Mouse (Mus musculus): ENCODE results near the gene Gm614. TPM values are rescaled to one million over a fixed set of nuclear protein-coding genes. Genes with fewer than 3 reads are reported as not detected.

Gm614 gene
- total RNA-seq (2021): not detected
- long read RNA-seq, experiment 1: 0 reads
- long read RNA-seq, experiment 2: 0 reads

DNA sequence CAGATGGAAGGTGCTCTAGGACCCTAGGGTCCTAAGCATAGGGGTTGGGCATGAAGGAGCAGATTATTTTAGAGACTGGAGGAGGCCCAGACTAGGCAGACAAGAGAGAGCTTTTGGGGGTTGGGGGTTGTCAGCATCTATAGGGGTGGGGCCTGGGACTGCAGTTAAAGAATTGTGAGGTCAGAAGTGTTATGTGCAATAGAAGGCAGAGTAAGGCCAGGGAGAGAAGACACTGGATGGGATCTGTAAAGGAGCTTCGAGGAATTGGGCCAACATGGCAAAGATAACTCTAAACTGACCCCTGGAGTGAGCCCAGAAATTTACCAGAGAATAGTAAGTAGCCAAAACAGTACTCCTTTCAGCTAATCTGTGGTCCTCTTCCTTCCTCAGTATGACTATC, at the start of gene Gm614:
Gene Gm614 (minus strand): TSS at position 101 of the 400 bp plus-strand sequence.
- no peak for DNase-seq

DNA sequence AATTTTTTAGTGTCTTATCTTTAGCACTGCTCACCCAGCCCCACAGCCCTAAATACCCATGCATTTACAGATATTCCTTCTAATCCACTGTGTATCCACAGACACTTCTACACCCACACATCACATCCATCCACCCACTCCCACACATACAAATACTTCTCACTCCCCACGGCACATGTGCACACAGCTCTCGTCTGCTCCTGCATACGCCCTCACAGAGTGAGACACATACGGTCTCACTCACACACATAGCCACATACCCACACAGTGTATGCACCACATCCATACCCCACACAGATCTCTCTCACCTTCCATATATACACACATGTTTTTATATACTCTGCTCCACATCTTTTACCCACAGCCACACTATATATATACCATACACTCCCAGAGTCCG, 45.5 kb upstream of the Gm614 start:
- DNase-seq: no peak

DNA sequence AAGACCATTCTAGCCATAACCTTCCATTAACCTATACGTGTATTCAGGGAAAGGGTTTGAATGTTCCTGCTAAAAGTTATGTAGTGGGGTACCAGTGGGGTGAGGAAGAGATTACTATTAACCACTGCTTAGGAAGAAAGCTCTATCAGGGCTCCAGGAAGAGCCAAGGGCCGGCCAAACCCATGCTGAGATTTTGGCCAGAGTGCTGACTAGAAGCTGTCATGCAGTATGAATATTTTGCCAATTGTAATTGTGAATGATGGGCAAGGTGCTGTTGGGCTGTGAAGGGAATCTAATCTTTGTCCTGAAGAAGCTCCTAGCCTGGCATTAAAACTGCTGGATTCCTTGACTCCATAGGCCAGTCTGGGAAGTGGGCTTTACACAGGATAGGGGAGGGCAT, 40.9 kb upstream of the Gm614 start:
- no peak for DNase-seq

DNA sequence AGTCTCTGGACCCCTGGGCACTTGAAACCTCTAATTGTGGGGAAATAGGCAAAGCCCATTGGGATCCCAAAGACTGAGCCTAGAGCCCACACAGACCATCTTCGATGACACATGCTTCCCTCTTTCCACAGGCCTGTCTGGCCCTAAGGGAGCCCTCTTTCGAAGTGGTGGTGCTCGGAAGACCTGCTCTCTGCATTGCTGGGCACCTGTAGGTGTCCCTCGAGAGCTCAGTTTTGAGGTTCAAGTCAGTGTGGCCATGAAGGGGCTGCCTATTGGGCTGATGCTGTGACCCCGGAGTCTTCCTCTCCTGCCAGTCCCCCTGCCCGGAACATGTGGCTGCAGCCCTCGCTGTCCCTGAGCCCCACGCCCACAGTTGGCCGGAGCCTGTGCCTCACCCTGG, 37.9 kb upstream of the Gm614 start:
- DNase-seq: no peak

DNA sequence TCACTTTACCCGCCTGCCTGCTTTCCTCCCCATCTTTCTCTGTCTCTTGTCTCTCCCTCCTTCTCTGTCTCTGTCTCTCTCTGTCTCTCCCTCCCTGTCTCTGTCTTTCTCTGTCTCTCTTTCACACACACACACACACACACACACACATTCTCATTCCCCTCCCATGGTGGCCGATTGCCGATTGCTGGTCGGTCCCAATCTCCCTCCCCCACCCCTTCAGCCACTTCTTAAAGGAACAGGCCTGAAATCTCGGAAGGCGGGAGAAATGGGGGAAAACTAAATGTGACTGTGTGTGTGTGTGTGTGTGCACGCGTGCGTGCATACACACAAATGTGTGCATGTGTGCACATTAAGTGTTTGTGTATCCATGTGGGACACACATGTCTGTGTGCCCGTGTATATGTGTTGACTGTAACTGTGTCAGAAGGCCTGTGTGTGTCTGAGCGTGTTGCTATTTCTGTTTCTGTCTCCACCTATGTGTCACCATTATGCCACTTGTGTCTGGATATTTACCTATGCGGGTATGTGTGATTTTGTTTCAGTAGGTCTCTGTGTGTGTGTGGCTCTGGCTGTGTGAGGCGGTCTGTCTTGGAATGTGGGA, 36.7 kb upstream of the Gm614 start:
- no peak for DNase-seq

DNA sequence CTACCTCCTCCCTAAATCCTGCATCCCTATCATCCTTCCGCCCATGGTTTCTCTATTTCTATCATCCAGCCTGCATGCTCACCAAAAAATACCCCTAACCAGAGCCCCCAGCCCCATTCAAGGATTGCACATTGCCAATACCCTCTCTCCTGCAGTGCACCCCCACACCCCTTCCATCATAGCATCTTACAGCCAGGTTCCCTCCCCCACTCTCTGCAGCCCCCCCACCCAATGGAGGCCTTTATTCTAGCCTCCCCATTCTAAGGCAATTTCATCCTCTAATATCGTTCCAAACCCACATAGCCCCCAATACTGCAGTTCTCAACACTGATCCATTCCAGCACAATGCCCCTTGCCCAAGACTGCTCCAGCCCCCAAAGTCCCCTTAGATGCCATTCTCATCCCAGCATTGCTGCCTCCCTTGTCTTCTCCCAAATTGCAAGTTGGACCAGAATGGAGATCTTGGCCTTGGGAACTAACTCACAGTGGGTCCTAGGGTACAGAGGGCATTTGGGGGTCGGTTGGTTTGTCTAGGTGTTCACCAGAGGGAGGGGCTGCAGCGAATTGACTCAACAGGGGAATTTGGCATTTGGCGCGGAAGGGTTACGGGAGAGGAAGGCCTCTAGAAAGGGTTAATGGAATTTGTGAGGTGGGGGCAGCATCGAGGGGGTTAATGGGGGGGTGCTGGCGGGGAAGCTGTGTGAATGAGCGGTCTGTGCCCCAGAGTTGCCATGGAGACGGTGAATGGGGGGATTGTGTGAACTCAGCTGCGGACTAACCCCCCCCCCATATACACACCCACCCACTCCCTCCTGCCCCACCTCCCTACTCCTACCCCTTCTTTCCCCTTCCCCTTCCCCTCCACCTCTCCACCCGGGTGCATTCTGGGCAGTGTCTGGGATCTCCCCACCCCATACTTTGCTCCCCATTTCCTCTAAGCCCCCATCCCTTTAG, 36.0 kb upstream of the Gm614 start:
- DNase-seq: no peak

DNA sequence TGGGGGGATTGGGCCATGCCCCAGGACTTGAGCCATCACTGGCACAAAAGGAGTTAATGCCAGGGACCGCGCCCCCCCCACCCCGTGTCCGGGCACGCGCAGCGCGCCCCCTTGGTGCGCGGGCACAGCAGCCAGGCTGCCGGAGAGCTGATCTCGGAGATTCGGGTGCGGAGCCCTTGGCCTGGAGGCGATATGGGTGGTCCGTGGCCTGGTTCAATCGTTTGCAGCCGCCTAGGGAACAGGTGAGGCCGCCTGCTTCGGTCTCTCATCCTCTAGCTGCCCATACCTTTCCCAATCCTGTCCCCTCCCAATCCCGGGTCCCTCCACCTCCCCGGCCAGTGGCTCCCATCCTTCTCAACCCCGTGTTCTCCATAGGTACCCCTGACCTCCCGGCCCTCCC, 35.3 kb upstream of the Gm614 start, which contains the start of gene Nlgn3:
Gene Nlgn3 (plus strand): TSS at position 114 of the 400 bp plus-strand sequence.
- DNase-seq: peak; percentile 31 to 51

DNA sequence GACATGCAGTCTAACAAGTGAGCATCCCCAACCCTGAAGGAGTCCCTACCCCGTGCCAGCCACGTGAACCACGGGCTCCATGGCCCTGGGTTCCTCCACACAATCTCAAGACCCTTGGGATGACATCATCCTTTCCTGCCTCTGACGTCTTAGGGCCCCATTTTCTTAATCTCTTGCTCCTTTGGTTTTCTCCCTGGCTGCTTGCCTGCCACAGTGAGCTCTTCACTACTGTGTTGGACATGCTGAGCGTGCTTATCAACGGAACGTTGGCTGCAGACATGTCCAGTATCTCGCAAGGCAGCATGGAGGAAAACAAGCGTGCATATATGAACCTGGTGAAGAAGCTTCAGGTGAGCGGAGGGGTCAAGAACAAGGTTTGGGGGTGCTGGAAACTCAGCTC, 26.3 kb upstream of the Gm614 start:
- no peak for DNase-seq

DNA sequence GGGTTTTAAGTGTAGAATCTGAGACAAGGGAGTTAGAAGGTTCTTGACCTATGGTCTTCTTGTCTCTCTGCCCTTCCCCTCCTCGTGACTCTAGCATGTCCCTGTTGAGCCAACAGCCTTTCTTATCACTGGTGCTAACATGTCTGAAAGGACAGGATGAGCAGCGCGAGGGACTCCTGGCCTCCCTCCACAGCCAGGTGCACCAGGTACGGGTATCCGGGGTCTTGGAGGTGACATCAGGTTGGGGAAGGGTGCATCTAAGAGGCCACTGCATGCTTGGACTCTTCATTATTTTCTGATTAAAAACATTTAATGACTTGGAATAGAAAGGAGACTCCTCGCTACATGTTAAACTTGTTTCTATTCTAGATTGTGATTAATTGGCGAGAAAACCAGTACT, 25.2 kb upstream of the Gm614 start:
- no peak for DNase-seq

DNA sequence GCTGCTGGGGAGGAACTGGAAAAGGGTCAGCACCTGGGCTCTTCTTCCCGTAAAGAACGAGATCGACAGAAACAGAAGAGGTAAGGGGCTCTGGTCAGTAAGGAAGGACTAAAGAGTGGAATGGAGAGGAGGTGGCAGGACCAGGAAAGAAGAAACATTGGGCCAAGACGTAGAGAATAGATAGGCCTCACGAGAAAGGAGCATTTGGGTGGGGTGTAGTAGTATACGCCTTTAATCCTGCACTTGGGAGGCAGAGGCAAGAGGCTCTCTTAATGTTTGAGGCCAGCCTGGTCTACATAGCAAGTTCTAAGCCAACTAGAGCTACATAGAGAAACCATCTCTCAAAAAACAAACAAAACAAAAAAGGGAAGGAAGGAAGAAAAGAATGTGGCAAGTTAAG, 24.6 kb upstream of the Gm614 start:
- no peak for DNase-seq

DNA sequence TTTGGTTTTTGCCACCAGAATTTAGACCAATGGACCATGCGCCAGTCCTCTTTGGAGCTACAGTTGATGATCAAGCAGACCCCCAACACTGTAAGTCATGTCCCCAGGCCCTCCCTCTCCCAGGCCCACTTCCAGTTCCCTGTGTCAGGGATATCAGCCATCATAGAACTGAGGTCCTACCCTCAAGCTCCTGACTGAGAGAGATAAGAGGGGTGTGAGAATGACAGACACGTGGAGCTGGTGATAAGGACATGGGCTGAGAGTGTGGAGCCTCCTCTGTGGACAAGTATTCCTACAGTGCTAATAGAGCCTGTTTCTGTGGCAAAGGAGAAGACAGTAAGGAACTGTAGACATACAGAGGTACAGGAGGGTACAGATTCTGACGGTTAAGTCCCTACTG, 23.8 kb upstream of the Gm614 start:
- no peak for DNase-seq

DNA sequence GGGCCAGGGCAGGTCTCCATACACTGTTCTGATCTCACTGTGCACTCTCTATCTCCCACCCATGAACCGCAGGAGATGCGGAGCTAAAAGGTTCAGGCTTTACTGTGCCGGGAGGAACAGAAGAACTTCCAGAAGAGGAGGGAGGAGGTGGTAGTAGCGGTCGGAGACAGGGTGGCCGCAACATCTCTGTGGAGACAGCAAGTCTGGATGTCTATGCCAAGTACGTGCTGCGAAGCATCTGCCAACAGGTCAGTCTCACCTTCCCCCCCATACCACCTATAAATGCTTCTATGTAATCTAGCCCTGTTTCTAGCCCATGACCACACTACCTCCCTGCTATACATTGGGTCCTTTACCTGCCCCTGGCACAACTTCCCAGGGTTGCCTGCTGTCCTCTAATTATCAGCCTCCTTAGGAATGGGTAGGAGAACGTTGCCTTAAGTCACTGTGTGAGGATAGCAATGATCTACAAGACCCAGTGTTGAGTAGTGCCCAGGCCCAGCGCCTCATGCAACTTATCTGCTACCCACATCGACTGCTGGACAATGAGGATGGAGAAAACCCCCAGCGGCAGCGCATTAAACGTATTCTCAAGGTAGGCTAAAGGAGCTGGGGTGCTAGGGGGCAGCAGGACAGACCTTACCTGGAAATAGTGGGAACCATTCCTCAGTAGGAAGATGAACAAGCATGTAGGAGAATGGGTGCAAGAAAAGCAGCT, 22.3 kb upstream of the Gm614 start:
- DNase-seq: no peak

DNA sequence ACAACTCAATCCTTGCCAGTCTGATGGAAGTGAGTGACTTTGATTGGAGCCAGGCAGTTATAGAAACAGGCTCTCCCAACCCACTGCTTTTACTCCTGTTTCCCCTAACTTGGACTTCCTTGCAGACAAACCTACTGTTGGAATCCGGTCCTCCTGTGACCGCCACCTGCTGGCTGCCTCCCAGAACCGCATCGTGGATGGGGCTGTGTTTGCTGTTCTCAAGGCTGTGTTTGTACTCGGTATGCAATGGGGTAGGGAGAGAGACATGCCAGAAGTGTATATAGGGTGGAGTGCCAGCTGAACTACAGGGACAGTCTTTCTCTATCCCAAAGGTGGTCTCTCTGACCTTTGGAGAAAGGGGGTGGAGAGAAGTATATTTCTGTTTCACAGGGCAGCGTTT, 21.7 kb upstream of the Gm614 start:
- peak; percentile 61 to 66 for DNase-seq

DNA sequence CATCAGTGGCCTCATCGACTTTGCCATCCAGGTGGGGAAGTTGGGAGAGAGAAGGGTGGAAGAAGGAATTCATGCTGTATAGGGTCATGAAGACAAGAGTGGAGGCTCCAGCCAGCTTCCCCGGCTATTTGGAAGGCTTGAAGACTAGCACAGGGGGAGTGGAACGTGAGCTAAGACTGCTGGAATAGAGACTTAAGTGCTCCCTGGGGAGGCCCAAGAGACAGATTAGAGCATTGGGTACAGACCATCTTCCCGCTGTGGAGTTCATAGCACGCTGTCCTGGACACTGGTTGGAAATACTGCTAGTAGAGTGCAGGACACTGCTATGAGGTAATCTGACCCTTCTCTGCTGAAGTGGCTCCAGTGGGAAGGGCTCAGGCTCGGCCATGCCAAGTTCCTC, 19.0 kb upstream of the Gm614 start:
- no peak for DNase-seq

DNA sequence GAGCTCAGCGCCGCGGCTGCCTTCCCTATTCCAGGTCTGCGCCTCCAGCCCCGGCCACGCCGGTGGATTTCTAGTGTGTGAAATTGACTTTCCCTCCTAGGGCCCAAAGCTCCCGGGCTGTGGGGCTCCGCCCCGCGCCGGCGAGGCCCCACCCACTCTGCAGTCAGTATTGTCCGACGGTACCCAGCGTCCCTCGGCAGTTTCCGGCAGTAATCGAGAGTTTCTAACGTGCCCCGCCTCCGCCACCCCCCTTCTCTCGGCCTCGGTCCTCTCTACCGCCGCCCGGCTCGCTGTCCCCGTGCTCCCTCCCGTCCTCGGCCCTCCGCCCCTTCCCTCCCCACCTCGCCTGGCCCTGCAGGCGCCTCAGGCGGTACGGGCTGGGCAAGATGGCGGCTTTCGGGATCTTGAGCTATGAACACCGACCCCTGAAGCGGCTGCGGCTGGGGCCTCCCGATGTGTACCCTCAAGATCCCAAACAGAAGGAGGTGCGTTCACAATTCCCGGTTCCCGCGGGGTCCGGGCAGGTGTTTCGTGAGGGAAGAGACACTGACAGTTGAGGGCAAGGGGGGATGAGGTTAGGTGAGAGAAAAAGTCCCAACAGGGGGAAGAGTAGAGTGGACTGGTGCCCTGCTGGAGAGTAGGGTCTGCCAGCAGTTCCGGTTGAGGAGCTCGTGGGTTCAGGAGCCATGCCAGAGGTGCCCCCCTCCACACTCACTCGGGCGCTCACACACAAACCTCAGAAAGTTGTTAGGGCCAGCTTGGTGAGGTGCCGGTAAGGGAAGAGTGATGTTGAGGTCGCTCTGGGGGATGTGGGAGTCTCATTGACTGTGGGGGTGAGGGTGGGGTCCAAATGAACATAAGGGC, 10.3 kb upstream of the Gm614 start, which contains the start of gene Med12:
Gene Med12 (plus strand): TSS at position 156 of the 864 bp plus-strand sequence.
- DNase-seq: peak; percentile 93 to 95

DNA sequence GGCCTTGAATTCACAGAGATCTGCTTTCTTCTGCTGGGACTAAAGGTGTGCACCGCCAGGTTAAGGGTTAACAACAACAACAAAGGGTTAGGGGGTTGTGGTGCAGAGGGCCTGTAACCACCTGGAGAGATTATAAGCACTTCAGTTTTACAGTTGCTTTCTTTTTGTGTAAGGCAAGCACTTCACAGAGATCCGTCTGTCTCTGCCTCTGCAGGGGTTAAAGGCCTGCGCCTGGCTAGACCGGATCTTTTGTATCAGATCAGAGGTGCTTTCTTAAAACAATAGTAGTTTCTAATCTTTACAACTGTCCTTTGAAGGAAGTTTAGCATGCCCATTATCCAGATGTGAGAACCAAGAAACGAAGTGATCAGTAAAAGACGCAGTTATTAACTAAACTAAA, 9.6 kb upstream of the Gm614 start:
- DNase-seq: no peak

DNA sequence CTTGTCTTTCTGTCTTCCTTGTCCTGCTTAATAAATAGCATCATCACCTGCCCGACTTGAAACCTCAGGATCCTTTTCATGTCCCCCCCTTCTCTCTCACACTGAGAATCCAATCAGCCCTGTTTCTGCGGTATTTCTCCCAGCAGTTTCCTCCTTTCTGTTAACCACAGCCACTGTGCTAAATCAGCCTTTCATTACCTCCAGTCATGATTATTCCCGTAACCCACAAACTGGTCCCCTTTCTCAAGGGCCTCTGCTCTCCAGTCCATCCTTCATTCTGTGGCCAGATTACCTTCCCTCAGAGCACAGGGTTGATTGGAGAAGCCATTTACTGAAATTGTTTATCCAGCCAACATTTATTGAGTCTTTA, 4.9 kb upstream of the Gm614 start, which contains the start of gene Gm20489:
Gene Gm20489 (minus strand): TSS at position 269 of the 370 bp plus-strand sequence.
- no peak for DNase-seq

DNA sequence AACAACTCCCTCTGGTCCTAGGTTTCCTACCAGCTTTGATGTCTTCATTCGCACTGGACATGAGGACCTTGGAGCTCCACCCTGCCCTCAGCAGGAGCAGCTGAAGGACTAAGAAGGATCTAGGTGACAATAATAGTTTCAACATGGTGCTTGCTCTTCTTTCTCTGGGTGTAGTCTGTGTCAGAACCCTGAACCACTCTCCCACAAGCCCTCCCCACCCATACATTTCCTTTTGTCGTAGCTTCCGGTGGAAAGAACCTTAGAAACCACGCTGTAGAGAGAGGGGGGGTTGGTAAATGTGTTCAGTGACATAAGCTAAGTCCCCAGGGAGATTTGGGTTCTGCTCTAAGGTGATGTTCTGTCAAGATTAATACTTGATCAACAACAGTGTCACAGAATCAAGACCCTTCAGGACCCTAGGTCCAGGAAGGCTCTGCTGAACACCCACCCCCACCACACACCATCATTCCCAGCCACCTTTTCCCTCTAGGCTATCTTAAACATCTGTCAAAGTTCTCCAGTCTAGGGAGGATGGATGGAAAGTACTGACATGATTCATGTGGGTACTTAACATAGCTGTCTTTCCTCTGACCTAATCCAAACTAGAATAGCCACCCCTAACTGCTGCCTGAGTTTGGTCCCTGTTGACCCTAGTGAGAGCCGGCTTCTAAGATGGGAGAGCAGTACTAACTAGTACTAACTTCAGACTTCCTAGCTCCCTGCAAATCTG, 4.4 kb upstream of the Gm614 start, which contains the start of gene Il2rg:
Gene Il2rg (minus strand): TSS at position 231 of the 730 bp plus-strand sequence.
- no peak for DNase-seq

DNA sequence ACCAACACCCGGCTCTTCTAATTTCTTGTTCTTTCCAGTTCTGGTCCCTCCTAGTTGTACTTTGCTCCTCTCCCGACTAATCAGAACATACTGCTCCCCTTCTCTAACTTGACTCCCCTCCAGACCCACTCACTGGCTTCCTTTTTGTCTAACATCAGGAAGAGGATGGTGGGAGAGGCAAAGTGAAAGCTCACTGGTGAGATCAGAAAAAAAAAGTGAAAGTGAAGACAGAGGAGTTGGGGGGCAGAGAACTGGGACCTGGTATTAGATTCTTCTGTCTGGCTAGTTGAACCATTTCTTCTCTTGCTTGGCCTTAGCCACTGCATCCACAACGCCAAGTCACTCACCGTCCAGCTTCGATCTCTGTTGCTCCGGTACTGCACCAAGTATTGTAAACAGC, 2.8 kb upstream of the Gm614 start:
- DNase-seq: no peak

DNA sequence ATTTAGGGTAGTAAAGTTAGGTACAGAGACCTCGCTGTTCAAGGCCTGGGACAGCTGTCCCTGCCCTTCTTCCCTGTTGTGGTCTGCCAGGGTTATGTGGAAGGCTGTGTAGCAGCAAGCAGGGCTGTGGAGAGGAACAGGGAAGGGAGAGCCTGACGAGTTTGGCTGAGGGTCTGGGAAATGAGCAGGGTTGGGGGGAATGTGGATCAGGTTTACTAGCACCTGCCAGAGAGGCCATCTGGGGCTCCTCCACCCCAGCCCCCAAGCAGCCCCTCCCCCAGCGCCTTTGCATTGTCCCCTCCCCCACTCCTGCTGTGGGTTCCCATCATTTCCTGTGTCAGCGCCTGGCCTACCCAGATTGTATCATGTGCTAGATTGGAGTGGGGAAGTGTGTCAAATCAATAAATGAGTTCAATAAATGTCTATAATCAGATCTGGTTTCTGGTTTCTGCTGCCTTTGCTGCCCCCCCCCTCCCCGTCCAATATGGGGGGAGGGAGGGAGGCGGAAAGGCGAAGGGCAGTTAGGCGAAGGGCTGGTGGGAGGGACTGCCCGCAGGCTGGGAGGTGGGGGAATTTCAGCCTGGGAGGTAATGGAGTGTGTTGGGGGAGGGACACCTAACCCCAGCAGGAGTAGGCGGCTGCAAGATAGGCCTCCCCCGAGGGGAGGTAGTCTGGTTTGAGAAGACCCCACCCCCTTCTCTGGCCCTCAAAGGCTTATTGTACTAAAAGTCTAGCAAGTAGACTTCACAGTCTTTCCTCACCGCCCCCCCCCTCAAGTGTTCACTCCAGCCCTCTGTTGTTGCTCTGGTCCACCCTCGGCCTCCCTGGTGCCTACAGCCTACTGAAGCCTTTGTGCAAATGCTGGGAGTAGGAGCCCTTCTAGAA, 3.1 kb downstream of the Gm614 start:
- DNase-seq: no peak

All from adrenal gland, postnatal 36 days (tissue).